Mouse (Mus musculus) erythroblast, embryonic 14.5 days (primary cell): ENCODE data around the gene Hap1. TPM values are rescaled to one million over a fixed set of nuclear protein-coding genes. Genes with fewer than 3 reads are reported as not detected.

Experiments used
- H3K27me3 ChIP-seq: 2 replicates; pipeline ENCODE4 v1.6.1; 2012; ENCODE audit warnings: inconsistent platforms; ENCODE audit not compliant: control insufficient read depth
- H3K36me3 ChIP-seq: 2 replicates; pipeline ENCODE4 v1.6.1; 2012; ENCODE audit warnings: mild to moderate bottlenecking, inconsistent platforms; ENCODE audit not compliant: control insufficient read depth
- H3K4me1 ChIP-seq: 2 replicates; pipeline ENCODE4 v1.6.1; 2012; ENCODE audit warnings: inconsistent platforms; ENCODE audit not compliant: control insufficient read depth
- H3K4me3 ChIP-seq: replicated peaks from 2 replicates; pipeline ENCODE3; 2012; ENCODE audit warnings: moderate library complexity, mild to moderate bottlenecking, inconsistent platforms
- H3K9me3 ChIP-seq: 2 replicates; pipeline ENCODE4 v1.6.1; 2012; ENCODE audit warnings: low read length, inconsistent platforms, mixed read lengths; ENCODE audit not compliant: control insufficient read depth
- GATA1 ChIP-seq: IDR thresholded peaks from 2 replicates; pipeline ENCODE4 v1.6.1; 2012; ENCODE audit warnings: low read length, inconsistent platforms, mixed read lengths
- TAL1 ChIP-seq: IDR thresholded peaks from 3 replicates; pipeline ENCODE4 v1.6.1; 2012; ENCODE audit warnings: low read length, inconsistent platforms, mixed read lengths
- polyA plus RNA-seq: library from polyadenylated mRNA; stranded (reverse); fragments of >175 nt; gene quantifications from 2 replicates; pipeline ENCODE4 v1.2.3, GENCODE M21; 2012

The Hap1 gene
- polyA plus RNA-seq, 1 experiment, result 0.03 TPM

- Histone ChIP-seq H3K36me3 (peaks cover 16% of the 10 kb centered on the region; the same call in 1 of the 2 replicates), H3K27me3 (no peaks in the 10 kb centered on the region), H3K4me1 (no peaks in the 10 kb centered on the region), H3K9me3 (no peaks in the 10 kb centered on the region), H3K4me3 (no peak overlapping the region)
- no peak for TF ChIP-seq TAL1
- TF ChIP-seq GATA1, result no peak
Measured at GRCm38 (mm10) chr11:100379311-100379710, 23.4 kb upstream of the Hap1 start.

DNA sequence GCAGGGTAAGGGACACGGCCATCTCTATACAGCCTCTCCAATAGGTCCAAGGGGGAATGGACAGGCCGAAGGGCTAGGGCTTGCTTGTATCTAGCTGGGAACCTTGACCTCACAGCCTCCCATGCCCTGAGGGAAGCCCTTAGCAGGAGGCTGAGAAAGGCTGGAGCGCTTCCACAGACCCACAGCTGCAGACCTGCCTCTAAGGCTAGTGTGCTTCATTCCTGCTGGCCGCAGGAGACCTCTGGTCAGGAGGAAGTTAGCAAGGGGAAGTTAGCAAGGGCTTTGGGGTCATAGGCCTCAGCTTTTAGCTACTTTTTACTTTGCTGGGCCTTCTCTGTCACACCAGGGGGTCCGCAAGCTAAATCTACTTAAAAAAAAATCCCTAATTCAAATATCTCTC lies 22.5 kb upstream of the Hap1 start:
- H3K27me3 ChIP-seq, result no peaks in the 10 kb centered on the region
- H3K36me3 ChIP-seq, result peaks cover 21% of the 10 kb centered on the region; the same call in 1 of the 2 replicates
- no peak for TF ChIP-seq TAL1
- TF ChIP-seq GATA1, result no peak

GRCm38 (mm10) chr11:100377989-100378388 lies 22.1 kb upstream of the Hap1 start:
- TF ChIP-seq TAL1, result no peak
- TF ChIP-seq GATA1, result no peak
- Histone ChIP-seq H3K4me1 (no peaks in the 10 kb centered on the region), H3K9me3 (no peaks in the 10 kb centered on the region), H3K4me3 (no peak overlapping the region), H3K27me3 (no peaks in the 10 kb centered on the region), H3K36me3 (peaks cover 17% of the 10 kb centered on the region; the same call in 1 of the 2 replicates)

More for the DNA sequence above, 22.5 kb upstream of the Hap1 start:
- H3K4me3 ChIP-seq, result no peak overlapping the region
- no peaks in the 10 kb centered on the region for H3K4me1 ChIP-seq
- no peaks in the 10 kb centered on the region for H3K9me3 ChIP-seq

DNA sequence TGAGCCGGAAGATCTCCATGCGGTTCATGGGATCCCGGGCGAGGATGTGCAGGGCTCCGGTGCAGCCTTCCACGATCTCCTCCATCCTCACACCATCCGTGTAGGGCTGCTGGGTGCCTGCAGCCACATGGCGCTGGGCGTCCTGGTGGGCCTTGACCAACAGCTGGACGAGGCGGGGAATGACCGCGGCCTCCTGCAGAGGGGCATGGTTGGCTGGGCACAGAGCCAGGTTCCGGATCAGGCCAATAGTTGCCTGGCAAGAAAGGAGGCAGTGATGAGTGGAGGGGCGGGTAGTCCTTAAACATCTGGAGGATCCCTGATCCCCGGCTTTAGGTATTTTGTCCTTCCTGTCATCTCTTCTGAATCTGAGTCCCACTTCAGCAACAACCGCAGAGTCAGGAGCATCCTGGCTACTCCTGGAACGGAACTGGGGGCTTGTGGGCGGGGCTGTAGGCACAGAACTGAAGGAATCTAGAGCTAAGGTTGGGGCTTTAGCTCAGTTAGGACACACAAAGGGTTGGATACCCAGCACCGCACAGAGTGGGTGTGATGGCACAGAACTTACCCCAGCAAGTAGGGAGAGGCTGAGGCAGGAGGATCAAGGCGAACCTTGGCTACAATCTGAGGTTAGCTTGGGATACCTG lies 20.9 kb upstream of the Hap1 start:
- peaks cover 20% of the 10 kb centered on the region; the same call in 1 of the 2 replicates for H3K36me3 ChIP-seq
- no peaks in the 10 kb centered on the region for H3K27me3 ChIP-seq
- TF ChIP-seq GATA1 (no peak), TAL1 (no peak)
- no peak overlapping the region for H3K4me3 ChIP-seq
- no peaks in the 10 kb centered on the region for H3K4me1 ChIP-seq
- no peaks in the 10 kb centered on the region for H3K9me3 ChIP-seq

DNA sequence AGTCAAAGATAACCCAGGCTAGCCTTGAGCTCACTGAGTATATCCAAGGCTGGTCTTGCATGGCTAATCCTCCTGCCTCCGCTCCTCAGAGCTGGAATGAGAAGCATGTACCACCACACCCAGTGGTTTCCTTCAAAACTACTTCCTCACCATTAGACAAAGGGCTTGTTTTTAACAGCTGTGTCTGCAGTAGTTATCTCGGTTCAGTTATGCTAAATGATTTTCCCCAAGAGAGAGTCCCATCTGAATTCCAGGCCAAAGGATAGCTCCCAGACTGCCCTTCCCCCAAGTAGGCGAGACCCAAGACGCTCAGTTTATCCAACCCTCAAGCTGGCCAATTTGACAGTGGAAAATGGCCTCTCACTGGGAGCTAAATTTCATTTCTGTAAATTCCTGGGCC lies 20.1 kb upstream of the Hap1 start:
- Histone ChIP-seq H3K4me1 (no peaks in the 10 kb centered on the region), H3K9me3 (no peaks in the 10 kb centered on the region), H3K4me3 (no peak overlapping the region), H3K36me3 (peaks cover 18% of the 10 kb centered on the region; the same call in 1 of the 2 replicates), H3K27me3 (no peaks in the 10 kb centered on the region)
- no peak for TF ChIP-seq GATA1
- TF ChIP-seq TAL1, result no peak

GRCm38 (mm10) chr11:100375127-100375526 lies 19.2 kb upstream of the Hap1 start:
- no peaks in the 10 kb centered on the region for H3K4me1 ChIP-seq
- H3K4me3 ChIP-seq, result no peak overlapping the region
- no peaks in the 10 kb centered on the region for H3K27me3 ChIP-seq
- TF ChIP-seq TAL1 (no peak), GATA1 (no peak)
- peaks cover 18% of the 10 kb centered on the region; the same call in 1 of the 2 replicates for H3K36me3 ChIP-seq
- no peaks in the 10 kb centered on the region for H3K9me3 ChIP-seq

GRCm38 (mm10) chr11:100371981-100372558 lies 16.1 kb upstream of the Hap1 start:
- no peak for TF ChIP-seq GATA1
- Histone ChIP-seq H3K4me1 (no peaks in the 10 kb centered on the region), H3K36me3 (peaks cover 18% of the 10 kb centered on the region; the same call in 1 of the 2 replicates), H3K4me3 (no peak overlapping the region), H3K9me3 (no peaks in the 10 kb centered on the region), H3K27me3 (no peaks in the 10 kb centered on the region; the same call in 1 of the 2 replicates)

DNA sequence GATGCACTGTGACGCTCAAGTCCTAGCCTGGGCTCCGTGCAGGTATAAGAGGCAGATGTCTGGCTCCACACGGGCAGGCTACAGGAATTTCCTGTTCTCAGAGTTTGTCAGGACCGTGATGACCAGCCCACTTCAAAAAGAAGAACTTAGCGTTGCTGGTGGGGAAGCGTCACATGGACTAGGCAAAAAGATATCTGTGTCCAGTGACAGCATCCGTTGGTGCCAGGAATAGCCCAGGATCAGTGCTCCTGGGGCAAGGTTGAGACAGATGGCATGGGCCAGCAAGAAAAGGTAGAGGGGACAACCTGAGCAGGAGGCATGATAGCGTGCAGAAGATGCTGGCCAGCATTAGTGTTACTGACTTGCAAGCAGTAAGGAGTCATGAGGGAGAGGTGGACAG lies 13.9 kb upstream of the Hap1 start:
- H3K4me1 ChIP-seq, result no peaks in the 10 kb centered on the region
- TF ChIP-seq TAL1, result no peak
- no peak for TF ChIP-seq GATA1
- H3K36me3 ChIP-seq, result peaks cover 11% of the 10 kb centered on the region; the same call in 1 of the 2 replicates
- no peak overlapping the region for H3K4me3 ChIP-seq
- no peaks in the 10 kb centered on the region for H3K9me3 ChIP-seq
- no peaks in the 10 kb centered on the region; the same call in 1 of the 2 replicates for H3K27me3 ChIP-seq

DNA sequence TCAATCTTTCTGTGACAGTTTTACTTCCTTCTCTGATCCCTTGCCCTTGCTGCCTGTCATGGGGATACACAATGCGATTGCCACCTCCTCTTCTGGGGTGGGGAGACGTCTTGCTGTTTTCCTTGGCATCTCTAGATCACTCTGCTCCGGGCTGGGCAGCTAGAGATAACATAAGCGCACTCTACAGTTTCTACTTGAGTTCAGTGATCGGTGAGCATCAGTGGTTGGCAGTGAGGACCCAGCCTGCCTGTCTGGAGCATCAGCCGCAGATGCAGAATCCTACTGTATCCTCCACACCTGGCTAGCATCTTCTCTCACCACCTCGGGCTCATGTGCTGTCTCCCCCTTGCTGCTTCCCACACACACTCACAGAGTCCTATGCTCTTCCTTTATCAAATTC lies 13.2 kb upstream of the Hap1 start:
- no peak for TF ChIP-seq TAL1
- Histone ChIP-seq H3K36me3 (peaks cover 9% of the 10 kb centered on the region; the same call in 1 of the 2 replicates), H3K4me1 (no peaks in the 10 kb centered on the region), H3K27me3 (no peaks in the 10 kb centered on the region; the same call in 1 of the 2 replicates), H3K4me3 (no peak overlapping the region), H3K9me3 (no peaks in the 10 kb centered on the region)
